Mouse (Mus musculus): Measurements from ENCODE around the gene Aldh5a1.
"Not testable (repeated sequence)": the region's sequence is repeated elsewhere in the genome, so short reads cannot be mapped to it uniquely, and the experiment has no call there.

Aldh5a1 gene

DNA sequence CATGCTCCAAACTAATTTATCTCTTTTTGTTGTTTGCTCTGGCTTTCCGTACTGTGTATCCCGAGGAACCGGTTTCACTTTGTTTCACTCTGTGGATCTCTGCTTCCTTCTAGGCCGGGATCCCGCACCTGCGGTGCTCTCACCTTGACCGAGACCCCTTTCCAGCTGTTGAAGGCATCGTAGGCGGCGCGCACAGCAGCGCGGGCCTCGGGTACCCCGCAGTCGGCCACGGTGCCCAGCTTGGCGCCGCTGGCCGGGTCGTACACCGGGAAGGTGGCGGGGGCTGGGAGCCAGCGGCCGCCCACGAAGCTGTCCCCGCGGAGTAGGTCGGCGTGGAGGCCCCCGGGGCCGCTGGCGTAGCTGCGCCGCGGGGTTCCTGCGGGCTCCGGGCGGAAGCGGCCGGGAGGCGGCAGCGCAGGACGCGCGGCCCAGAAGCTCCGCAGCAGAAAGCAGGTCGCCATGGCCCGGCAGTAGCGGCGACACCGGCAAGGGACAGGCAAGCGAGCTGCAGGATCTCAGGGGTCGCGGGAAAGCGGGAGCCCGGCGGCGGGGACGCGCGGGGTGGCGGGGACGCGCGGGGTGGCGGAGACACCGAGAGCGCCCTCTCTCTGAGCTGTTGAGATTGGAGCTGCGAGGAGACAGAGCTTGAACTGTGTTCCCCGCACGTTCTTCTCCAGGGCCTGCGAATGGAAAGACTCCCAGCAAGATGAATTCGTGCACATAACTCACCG lies at the start of gene Aldh5a1:
TSS of gene Aldh5a1 (minus strand) at position 554 of the 731 bp plus-strand sequence.
- peak; percentile 73 for DNase-seq (ENCODE audit: low read depth, low spot score)

DNA sequence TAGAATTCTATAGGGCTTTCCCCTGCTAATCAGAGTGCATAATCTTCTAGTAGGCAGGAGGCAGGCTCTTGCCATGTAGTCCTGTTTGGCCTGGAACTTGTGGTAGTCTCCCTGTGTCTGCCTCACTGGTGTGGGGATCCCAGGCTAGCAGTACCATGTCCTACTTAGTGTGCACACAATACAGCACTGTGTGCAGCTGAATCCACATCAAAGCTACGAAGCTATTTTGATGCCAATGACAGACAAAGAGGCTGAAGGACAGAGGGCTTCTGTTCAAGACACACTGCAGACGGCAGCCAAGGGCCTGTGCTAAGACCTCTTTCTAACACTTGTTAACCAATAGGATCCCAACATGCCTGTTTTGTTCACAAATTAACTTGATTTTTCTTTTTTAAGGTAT lies 48.0 kb upstream of the Aldh5a1 start:
- DNase-seq (ENCODE audit: low read depth, low spot score), result no peak

DNA sequence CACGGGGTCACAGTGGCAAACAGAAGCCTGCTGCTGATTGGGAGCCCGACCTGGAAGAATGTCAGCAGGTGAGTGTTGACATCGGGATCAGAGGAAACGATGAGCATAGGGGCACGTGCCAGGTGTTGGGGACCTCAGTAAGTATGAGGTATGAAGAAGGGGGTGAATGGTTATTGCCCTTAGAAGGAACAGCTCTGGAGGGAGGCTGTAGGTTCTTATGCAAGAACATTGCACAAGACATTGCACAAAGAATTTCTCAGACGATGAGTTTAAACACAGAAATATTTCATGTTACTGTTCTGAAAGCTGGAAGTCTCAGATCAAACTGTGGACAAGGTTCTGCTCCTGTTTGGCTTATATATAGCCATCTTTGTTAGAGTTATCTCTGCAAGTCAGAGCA lies 43.6 kb upstream of the Aldh5a1 start:
- DNase-seq (ENCODE audit: low read depth, low spot score), result no peak

DNA sequence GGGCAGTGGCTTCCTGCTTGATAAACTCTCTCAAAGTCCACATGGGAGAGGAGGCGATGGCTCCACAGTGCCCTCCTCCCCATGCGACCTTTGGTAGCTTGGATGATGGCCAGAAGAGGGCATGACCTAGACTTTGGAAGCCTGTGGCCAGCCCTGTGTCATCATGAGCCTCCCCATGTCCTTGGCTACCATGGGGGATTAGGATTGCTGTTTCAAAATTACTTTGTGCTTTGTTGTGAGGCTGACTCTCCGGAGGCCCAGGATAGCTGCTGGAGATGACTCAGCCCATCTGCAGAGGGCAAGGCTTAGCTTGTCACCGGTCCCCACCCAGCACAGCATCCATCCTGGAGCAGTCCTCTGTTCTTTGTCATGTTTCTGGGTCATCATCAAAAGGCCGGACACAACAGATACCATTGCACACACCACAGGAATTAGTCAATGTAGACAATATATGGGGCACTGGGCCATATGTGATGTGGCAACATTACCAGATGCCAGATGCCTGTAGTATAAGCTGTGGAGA lies 40.4 kb upstream of the Aldh5a1 start:
- DNase-seq (ENCODE audit: low read depth, low spot score), result no peak

DNA sequence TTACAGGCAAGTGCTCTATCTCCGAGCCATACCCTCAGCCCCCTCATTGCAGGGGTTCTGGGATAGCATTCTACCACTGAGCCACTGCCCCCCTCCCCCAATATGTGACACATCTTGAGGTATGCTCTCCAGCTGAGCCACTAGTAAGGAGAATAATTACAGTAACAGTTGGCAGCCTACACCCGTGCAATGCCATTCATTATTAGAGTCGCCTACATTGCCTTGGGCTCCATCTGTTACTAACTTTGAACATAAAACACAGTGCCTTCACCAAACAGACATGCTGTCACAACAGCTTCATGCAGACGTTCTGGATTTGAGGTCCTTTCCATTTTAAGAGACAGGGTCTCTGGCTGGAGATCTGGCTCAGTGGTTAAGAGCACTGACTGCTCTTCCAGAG lies 38.9 kb upstream of the Aldh5a1 start:
- DNase-seq (ENCODE audit: low read depth, low spot score), result no peak

DNA sequence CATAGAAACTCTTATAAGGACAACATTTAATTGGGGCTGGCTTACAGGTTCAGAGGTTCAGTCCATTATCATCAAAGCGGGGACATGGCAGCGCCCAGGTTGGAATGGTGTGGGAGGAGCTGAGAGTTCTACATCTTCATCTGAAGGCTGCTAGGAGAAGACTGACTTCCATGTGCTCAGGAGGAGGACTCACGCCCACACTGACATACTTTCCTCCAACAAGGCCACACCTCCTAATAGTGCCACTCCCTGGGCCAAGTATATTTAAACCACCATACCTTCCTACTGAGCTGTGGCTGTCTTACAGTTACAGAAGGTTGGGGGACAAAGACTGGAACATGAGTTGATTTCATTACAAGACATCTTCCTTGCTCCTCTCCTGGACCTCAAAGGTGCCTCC lies 34.3 kb upstream of the Aldh5a1 start:
- DNase-seq (ENCODE audit: low read depth, low spot score), result not testable (repeated sequence)

DNA sequence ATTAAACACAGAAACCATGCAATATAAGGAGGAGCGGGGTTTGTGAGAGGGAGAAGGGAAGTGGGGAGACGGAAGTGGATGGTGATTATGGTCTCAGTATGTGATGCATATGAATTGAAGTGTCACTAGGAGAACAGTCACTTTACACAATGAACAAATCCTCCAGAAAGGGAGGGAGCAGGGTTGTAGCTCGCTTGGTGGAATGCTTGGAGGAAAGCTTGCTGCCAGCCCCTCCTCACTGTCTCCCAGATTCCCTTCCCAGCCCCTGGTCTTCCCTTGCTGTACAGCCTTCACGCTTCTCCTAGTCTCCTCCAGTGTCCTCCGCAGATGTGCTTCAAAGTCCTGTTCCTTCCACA lies 28.4 kb upstream of the Aldh5a1 start:
- DNase-seq (ENCODE audit: low read depth, low spot score), result no peak

DNA sequence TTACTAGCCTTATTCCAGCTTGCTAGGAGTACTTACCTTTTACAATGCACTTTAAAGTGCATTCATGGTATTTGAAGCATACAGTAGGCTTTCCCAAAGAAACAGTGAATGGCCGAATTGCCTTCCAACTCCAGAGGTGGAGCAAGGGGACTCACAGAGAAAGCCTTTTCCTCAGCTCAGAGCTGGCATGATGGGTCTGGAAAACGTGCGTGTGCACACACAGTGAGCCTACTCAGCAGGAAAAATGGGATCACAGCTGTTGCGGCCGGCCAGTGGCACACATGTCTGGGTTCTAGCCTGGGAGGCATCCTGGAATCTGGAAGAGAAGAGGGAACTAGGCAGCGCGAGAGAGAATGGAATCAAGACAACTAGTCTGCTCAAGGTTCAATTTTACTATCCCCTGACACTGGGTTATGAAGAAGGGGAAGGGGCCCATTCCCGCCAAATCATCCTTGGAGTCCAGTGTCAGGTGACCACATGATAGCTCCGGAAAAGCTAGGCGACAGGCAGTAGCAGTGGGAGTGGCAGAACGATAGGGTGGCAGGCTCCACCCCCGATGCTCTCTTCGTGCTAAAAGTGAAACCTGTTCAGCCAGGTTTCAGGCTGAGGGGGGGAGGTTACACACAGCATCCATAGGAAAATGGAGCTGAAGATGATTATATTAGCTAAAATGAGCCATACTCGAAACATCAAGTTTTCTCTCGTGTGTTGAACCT lies 27.8 kb upstream of the Aldh5a1 start:
- no peak for DNase-seq (ENCODE audit: low read depth, low spot score)

DNA sequence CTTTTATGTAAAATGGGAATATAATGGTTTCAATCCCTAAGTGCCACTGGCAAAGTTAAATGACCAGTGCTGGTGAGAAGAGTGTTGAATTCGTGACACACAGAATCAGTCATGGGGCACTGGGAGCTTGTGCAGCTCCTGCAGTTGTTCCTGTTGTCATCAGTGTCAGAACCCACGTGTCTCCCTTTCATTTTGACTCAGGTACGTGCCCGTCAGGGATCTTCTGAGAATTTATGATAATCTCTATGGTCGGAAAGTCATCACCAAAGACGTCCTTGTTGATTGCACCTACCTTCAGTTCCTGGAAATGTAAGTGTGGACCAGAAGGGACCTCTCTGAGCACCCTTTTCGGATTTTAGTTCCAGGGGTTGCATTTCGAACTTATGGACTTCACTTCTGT lies 24.7 kb upstream of the Aldh5a1 start:
- no peak for DNase-seq (ENCODE audit: low read depth, low spot score)

DNA sequence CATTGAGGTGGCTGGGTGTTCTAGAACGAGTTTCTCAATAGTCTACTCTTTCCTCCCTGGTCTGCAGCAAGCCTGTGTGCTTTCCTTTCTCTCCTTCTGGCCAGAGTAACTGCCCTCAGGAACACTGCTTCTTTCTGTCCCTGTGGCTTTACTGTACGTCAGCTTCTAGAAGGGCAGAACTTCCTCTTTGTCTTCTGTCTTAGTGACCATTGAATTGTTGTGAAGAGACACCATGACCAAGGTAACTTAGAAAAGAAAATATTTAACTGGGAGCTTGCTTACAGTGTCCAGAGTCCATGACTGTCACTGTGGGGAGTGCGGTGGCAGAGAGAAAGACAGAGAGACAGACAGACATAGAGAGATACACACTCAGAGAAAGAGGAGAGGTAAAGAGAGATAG lies 22.6 kb upstream of the Aldh5a1 start:
- no peak for DNase-seq (ENCODE audit: low read depth, low spot score)

DNA sequence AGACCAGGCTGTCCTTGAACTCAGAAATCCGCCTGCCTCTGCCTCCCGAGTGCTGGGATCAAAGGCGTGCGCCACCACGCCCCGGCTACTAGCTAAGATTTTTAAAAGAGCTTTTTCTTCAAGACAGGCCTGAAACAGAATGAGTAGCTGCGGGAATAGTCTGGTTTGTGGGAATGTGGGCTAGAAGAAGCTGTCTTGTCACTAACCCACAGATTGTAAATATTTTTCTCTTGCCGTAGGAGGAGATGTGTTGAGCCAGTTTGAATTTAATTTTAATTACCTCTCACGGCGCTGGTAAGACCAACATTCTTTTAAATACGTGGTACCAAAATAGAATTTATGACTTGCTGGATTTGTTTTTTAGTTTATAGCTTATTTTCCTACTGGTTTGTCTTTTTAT lies 21.2 kb upstream of the Aldh5a1 start:
- DNase-seq (ENCODE audit: low read depth, low spot score), result no peak

DNA sequence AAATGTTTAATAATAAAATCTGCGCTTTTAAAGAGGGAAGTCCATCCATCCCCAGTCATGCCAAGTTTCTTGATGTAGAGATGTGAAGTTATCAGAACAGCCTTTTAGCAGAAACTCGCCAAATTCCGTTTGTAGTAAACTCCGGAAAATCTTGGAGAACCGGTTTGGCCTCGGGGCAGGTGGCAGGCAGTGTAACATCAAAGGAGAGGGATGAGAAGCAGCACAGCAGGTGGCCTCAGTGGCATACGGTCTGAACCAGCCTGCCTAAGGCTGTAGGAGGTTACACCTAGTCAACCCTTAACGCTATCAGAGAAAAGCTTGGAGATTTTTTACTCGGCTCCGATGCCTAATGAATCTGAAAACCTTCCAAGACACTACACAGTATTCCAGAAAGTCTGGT lies 18.0 kb upstream of the Aldh5a1 start:
- peak; percentile 22 for DNase-seq (ENCODE audit: low read depth, low spot score)

DNA sequence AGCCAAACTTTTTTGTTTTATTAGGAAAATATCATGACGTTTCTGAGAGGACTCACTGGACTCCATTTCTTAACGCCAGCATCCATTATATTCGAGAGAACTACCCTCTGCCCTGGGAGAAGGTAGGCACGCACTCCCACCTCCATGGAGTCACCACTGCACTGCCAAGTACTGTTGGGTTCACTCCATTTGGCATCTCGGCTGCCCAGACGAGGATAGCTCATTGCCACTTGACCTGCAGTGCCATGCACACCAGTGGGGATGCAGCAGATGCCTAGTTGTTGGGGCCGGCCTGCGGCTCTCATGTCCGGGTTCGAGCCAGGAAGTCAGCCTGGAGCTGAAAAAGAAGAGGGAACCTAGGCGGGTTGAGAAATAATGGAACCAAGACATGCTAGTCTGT lies 17.6 kb upstream of the Aldh5a1 start:
- no peak for DNase-seq (ENCODE audit: low read depth, low spot score)

DNA sequence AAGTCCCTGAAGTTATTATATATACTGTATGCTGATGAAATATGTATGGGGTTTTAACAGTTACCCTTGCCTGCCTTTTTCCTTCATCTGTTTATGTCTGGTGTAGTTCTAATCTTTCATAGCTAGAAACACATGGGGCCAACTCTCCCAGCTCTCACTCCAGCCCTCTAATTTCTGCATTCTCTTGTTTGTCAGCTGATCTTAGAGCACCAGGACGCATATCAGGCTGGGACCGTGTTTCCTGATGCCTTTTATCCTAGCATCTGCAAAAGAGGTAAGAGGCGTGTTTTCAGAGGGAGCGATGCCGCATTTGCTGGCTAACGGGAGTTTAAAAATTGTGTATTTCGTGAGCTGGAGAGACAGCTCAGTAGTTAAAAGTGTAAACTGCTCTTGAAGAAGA lies 15.2 kb upstream of the Aldh5a1 start:
- DNase-seq (ENCODE audit: low read depth, low spot score), result no peak

DNA sequence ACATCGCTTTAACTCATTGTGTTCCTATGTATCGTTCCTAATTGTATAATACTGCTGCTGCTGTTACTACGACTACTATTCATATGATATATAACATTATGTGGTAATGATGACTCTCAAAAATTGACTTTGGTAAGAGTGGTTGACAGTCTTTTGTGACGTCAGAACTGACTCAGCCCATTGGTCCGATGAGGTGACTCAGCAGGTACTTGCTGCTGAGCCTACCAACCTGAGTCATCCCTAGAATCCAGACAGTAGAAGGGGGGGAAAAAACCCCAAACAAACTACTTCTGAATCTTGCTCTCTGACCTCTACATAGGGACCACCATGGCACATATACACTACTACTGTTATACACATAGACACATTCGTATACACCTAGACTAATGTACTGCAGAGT lies 11.4 kb upstream of the Aldh5a1 start:
- DNase-seq (ENCODE audit: low read depth, low spot score), result no peak

DNA sequence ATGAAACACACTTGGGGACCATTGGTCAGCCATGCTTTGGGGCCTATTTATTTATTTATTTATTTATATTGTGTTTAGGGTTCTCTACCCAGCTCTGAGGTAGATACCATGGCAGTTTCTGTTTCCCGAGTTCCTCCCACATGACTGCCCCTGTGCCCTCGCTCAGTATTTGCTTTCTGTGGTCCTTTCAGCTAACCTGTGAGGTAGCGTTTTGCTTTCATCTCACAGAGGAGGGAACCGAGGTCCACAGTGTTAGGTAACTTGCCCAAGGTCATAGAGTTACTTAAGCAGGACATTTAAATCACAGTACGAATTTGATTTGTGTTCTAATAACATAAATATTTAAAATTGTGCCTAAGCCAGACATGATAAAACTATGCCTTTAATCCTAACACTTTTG lies 9.7 kb upstream of the Aldh5a1 start:
- no peak for DNase-seq (ENCODE audit: low read depth, low spot score)

DNA sequence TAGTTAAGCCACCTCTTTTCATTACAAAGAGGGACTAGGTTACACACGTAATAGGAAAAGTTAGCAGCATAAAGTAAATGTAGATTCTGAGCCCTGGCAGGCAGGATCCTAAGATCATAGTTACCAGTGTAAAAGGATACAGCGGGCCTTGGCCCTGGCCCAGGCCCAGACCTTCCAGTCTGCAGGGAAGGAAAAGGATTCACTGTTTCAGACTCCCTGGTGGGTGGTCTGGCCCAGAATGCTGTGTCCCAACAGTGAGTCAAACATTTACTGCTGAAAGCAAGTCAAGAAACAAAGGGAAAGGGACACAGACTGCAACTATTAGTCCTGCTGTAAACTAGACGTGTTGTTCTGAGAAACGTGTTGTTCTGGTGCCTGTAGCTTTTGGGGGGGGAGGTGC lies 8.1 kb upstream of the Aldh5a1 start:
- DNase-seq (ENCODE audit: low read depth, low spot score), result peak; percentile 44

DNA sequence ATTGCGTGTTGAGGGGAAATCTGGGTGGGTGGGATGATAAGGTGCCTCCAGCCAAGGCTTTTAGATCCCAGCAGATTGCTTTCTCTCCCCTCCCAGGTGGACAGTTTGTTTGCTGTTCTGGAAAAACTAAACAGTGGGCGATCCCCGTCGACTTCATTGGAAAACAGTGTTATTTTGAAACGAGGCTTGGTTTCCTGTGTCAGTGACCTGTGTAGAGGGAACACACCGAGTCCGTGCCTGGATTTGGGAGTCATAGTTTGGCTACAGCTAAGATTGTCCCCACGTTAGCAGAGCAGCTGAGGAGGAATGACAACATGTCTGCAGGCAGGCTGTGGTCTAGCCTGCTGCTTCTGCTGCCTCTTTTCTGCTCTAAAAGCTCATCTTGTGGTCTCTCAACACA lies 5.8 kb upstream of the Aldh5a1 start:
- DNase-seq (ENCODE audit: low read depth, low spot score), result no peak

DNA sequence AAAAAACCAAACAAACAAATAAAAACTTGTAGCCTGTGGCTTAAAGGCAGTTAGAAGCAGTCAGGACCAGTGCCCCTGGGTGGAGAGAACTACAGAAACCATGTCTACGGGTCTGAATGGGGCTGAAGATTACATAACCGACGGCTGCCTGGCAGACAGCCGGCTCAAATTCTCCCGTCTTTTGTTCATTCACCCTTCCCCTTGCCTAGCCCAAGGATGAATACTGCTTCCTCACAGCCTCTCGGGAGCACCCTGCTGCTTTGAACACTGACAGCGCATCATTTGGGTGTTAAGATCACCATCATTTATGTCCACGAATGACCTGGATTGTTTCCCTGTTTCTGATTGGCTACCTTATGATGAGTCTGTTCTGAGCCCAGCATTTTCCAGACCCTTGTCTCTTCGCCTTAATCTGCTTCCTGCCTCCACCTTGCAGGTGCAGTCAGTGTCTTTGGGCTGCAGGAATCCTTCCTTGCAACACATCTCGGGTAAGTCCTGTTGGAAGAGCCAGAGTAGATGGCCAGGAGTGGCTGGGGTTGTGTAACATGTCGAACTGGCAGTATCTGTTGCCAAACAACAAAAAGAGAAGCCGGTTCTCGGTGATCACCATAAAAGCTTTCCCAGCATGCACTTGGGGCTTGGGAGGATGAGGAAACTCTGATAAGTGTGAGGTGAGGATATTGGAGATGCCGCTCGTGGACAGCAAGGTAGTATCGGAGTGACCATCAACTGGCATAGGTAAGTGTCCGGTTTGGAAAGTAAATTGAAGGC lies 5.2 kb upstream of the Aldh5a1 start, which contains the start of gene Gpld1:
TSS of gene Gpld1 (plus strand) at position 641 of the 771 bp plus-strand sequence.
- DNase-seq (ENCODE audit: low read depth, low spot score), result no peak

DNA sequence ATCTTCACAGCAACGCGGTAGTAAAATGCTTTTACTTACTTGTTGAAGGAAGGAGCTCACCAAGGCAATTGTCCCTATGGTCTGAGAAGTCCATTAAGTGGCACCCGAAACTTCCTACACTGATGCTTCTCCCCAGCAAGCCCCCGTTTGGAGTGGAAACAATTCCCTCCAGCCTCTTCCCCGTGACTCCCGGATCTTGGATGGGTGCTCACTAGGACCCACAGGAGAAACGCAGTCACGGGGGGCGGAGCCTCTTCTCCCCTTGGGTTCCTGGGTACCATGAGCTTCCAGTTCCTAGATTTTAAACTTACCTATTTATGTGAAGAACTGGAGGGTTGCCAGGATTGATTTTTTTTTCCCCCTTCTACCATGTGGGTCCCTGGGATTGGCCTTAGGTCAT lies 2.0 kb upstream of the Aldh5a1 start:
- DNase-seq (ENCODE audit: low read depth, low spot score), result no peak

DNA sequence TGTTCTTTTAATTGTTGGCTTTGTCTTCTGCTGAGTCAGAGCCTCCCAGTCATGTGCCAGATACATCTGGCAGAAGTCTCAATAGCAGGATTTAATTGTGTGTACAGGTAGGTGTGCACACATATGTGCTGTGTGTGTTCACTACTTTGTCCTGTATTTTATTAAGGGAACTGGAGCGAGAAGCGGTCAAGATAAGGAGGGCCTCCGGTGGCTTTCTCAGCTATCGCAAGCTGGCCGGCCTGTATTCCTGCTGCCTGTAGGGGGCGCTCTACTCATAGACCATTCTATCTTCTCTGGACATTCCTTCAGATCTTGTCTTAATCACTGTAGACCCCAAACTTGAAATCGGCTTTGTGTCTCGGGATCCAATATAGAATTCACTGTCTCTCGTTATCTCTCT lies 1.2 kb upstream of the Aldh5a1 start:
- peak; percentile 76 for DNase-seq (ENCODE audit: low read depth, low spot score)

DNA sequence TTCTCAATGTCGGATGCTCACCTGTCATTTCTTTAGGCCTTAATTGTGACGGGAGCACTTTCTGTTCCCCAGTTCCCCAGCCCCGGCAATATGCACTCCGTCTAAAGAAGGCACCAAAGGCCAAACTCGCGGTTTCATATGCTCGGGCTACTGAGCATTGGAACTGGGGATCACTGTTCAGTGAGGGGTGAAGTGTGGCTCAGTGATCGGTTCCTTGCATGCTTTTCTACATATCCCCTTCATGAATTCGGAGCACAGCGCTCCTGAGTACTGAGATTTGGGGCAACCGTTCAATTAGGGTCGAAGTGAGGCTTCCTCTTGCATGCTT lies 342 bp upstream of the Aldh5a1 start:
- DNase-seq (ENCODE audit: low read depth, low spot score), result peak; percentile 12

DNA sequence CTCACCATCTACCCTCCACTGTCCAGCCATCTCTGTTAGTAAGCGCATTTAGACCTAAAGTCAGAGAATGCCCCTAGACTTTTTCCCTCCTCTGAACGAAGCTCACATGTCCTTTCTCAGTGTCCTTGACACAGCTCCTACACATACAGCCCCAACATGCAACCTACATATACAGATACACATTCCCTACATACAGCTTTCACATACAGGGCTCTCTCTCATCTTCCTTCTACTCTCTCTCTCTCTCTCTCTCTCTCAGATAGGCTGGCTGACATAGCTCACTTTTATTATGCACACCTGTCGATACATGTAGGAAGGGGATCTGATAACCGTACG lies 721 bp downstream of the Aldh5a1 start:
- no peak for DNase-seq (ENCODE audit: low read depth, low spot score)

Measured in mesoderm, embryonic 11.5 days (tissue).